Mouse (Mus musculus) kidney, postnatal 14 days (tissue): ENCODE data around the gene Yy1.
A peak's percentile ranks its signal among the peaks of the same experiment; 100 is the strongest.
"Not testable (repeated sequence)": the region's sequence is repeated elsewhere in the genome, so short reads cannot be mapped to it uniquely, and the experiment has no call there.

Experiments used
- DNase-seq: peaks from one replicate; pipeline ENCODE4 v3.0.0; 2022; ENCODE audit warnings: mixed read lengths

Yy1 gene

DNA sequence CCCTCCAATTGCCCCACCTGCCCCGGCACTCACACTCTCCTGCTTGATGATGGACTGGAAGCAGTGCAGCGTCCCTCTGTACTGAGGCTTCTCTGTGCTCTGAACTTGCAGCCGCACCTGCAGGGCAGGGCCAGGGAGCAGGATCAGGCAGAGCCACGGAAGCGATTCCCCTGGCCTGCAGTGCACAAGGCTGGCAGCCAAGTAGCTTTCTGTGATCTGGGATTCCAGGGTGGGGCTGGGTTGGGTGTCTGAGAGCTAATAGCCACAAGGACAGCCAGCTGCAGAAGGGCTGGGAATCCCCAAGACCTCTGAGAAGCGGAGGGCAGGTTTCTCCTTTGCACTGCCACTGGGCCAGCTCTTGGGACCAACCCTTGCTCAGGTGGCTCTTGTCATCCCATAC, 34.9 kb downstream of the Yy1 start:
- DNase-seq, result no peak

DNA sequence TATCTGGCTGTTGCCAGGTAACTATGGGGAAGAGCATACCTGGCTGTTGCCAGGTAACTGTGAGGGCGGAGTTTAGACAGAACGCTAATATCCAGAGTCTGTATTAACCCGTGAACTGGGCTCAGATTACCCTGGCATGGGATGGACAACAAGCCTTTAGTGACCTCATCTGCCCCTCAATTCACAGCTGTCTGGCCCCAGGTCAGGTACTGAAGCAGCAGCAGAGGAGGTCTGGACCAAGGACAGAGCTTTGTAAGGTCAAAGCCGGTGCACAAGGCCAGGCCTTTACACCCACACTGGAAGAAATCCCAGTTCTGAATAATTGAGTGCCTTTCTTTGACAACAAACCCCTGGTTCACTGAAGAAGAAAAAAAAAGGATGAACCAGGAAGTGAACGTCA, 36.9 kb downstream of the Yy1 start:
- DNase-seq, result no peak

DNA sequence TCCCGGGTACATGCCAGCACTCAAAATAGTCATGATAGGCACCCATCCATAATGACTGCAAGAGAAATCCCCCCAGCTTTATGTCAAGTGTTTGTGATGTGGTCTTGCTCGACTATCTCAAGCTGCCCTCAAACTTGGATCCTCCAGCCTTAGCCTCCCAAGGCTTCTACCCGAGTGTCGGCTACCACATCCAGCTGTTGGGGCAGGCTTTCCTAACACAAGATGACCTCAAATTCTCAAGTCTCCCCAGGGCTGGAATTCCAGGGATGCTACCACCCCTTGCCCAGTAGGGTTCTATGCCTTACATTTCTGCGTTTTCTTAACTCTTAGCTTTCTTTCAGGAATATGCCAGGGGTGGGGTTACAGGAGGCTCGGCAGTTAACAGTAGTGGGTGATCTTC, 37.6 kb downstream of the Yy1 start:
- DNase-seq, result no peak

DNA sequence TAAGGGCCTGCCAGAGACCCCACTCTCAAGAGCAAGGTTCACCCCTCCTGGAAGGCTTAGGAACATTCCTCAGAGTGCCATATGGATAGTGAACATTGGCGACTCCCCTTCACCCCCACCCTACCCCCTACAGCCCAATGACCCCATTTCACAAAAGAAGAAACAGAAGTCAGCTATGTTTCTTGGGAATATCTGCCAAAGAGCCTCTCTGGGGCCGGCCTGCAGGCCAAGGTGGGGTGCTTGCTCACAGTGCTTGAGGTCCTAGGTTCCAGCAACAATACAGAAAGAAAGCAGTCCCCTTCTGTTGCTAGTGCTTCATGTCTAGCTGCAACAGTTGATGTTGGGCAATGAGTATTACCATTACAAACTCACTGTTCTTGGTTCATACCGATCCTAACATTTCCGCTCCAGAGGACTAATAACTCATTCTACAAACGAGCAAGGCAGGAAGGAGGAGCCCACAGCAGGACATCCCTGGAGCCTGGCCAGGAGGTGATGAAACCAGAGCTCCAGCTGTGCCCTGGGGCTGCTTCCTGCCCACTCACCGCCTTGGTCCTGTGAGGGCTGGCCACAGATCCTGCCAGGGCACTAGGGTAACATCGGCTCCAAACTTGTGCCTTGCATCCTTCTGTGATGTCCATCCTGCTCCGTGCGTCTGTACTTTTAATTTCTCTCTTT, 39.3 kb downstream of the Yy1 start:
- DNase-seq, result peak; percentile 86

DNA sequence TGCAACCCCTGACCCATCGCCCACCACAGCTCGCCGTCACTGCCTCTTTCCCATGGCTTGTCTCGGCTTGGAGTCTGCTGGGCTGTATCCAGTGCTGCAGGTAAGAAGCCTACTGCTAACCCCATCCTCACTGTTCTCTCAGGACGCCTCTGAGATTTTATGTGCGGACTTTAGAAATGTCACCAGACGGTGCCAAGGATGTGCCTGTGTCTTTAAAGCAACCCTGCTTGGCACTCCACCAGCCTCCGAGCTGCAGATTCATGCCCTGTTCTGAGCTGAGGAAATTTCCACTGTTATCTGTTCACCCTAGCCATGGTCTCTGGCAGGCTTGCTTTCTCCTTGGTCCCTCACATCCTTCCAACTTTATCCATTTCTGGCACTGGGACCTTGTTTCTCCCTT, 40.1 kb downstream of the Yy1 start:
- peak; percentile 33 for DNase-seq

DNA sequence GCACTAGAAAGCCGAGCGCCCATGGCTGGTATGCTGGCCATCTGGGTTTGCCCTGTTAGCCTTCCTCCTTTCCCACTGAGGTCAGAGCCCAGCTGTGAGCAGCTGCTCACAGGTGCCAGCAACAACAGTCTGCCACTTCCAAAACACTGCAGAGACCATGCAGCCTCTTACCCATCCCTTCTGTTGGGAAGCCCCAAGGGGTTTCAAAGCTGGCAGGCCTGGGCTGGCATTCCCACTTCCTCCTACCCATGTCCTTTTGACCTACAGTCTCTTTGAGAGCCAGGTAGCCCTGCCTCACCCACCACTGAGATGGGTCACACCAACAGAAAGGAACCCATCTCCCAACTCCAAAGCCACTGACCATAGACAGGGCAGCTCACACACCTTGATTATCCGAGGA, 40.6 kb downstream of the Yy1 start:
- no peak for DNase-seq

DNA sequence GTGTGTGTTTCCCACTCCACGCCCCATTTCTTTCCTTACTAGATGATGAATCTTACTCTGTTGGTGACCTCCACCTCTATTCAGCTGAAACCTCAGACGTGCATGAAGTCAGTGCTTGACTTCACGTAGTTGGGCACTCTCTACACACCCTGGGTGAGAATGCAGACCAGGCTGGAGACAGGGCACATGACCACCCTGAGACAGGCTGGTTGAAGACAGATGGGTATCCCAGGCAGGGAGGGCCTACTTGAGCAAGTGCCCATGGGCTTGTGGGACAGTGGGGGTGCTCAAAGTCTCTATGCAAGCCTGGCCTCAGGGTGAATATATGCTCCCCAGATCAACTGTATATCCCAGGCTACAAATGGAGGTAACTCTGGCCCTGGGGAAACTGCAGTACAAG, 41.6 kb downstream of the Yy1 start:
- DNase-seq, result no peak

DNA sequence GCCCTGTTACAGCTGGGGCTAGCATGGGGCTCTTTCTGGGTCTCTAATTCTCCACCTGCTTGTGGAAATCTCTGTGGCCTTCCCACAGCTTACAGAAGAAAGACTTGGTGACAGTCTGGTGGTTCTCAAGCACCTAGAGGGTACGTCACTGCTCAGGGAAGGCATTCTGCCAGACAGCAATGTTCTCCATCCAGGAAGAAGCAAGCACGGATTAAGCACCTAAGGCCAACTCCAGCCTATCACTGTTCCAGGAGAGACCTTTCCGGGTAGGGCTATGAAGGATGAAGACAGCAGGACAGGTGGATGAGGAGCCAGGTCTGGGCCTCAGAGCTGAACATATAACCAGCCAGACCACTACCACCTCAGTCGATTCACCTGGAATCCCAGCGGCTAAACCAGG, 42.0 kb downstream of the Yy1 start:
- DNase-seq, result no peak

DNA sequence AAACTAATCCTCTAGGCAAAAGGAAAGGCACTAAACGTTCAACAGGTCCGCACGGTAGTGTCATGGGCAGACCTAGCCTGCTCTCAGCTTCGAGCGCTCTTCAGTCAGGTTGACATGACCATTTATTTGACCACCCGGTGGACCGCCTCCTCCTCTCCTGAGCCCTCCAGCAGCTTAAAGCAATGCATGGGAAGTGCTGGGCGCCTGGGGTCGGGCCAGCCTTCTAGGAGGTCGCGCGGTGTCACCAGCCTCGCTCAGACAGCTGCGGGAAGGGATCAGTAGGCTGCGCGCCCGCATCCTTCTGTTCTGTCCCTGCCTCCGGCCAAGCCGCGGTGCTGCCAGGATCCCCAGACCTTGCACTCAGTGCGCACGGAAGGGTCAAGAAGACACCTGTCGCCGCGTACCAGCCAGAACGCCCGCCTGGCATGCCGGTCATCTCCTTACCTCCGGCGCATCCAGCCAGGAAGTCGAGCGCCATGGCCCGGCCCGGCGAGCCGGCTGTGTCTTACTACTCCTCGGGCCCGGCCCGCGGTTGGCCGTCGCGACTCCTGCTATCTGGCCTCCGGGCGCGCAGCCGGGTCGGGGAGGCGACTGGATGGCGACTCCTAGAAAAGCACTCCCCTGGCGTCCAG, 42.6 kb downstream of the Yy1 start:
- no peak for DNase-seq

DNA sequence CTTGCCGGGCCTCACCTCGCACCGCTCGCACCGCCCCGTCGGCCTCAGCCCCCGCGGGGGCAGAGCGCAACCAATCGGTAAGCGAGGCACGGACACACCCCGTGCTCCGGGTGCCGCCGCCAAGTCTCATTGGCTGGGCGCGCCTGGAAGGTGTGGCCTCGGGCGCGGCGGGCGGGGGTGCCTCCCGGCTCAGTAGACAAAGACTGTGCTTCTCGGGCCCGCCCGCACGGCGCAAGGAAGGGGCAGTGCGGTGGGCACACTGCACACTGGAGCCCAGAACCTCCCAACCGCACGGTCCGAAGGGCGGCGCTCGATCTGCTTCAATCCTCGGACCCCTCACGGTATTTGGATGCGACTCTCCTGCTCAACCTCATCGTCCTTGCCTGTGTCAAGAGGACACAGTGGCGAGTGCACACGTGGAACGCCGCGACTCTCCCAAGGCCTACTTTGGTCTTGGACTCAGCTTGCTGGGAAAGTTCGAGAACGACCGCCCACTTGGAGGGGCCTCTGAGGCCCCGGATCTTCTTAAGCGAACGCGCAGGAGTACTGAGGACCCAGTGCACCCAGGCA, 43.2 kb downstream of the Yy1 start, which contains the start of the genes Slc25a29 and Slc25a47:
Gene Slc25a29 (minus strand): TSS at position 44 of the 570 bp plus-strand sequence.
Gene Slc25a47 (plus strand): TSS at position 207 of the 570 bp plus-strand sequence.
- peak; percentile 98 for DNase-seq

DNA sequence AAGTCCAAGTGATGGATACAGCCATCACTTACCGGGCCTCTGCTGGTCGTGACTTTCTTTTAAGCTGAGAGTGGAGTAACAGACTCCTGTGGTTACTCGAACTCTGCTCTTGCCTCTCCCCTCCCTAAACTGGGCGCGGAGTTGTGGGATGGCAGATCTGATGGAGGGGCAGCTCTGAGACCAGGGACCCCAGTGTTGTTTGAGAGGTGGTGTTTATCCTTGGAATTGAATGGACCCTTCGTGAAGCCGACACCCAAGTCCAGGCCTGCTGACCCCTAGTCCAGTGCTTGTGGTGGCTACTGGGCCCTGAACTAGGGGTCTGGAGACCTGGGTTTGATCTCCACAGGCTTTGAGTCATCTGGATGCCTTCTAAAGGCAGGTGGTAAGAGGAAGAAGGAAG, 43.9 kb downstream of the Yy1 start:
- DNase-seq, result no peak

DNA sequence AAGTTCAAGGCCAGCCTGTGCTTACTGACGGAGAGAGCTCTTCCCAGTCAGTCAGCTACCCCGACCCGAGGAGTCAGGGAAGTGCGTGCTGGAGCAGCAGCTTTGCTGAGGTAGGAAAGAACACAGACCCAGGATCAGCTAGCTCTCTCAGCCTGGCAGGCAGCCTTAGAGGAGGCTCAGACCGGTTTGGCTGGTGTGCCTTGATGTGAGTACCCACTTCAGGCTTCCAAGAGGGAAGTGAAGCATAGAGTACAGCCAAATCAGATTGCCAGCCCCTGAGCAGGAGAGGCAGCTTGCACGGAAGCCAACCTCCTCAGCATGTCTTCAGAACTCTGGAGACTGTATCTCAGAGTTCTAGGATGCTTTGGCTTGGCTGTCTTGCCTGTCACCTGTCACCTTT, 48.4 kb downstream of the Yy1 start:
- DNase-seq, result peak; percentile 61

DNA sequence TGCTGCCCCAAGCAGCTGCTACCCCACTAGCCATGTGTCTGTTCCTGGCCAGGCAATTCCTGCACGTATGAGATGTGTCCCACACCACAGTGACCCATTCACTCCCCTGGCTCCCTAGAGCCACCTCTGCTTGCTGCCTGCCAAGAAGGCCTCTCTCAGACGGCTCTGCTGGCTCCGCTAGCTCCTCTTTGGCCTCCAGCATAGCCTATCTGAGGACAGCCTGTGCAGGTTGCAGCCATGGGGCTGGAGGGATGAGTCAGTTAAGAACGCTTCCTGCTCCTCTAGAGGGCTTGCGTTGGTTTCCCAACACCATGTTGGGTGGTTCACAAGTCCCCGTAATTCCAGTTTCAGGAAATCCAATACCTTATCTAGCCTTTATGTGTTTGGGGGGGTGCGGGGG, 49.9 kb downstream of the Yy1 start:
- DNase-seq, result no peak

DNA sequence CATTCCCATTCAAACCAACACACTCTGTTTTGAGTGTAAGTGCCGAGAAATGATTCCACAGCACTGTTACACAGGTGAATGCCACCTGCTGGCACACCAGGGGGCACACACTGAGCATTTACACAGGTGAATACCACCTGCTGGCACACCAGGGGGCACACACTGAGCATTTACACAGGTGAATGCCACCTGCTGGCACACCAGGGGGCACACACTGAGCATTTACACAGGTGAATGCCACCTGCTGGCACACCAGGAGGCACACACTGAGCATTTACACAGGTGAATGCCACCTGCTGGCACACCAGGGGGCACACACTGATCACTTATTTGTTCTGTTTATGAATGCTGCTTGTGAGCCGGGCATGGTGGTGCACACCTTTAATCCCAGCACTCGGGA, 55.3 kb downstream of the Yy1 start:
- DNase-seq, result not testable (repeated sequence)

DNA sequence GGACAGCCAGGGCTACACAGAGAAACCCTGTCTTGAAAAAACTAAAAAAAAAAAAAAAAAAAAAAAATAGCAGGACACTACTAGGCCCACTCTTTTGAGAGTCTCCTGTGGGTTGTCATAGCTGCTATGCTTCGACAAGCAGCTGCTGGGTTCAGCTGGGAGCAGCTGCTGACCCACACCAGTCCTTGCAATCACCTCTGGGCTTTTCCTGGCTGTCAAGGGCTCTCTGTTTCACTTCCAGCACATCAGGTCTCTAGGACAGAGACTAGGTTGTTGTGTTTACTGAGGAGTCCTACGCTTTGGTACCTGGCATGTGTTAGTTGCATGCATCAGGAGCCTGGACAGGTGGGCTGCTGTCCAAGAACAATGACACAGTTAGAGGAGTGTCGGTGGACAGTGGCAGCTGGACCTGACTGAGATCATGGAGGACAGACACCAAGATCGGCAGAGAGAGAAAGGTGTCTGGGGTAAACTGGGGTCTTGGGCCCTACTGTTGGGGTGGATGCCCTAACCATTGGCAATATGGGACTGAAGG, 56.8 kb downstream of the Yy1 start:
- no peak for DNase-seq

DNA sequence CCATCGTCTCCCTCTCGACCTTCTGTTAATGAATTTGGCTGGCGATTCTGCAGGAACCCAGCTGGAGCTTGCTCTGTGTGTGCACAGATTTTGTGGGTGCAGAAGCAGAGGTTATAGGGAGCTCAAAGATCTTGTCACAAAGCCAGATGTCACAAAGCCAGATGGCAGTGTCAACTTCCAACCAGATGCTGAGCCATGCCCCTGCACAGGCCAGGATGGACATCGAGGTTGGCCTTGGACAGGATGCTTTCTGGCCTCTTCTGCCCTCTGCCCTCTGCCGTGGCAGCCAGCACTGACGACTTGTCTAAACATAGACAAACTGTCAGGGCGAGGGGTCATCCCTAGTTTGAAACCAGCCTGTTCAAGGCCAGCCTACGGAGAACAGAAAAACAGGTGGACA, 57.4 kb downstream of the Yy1 start:
- DNase-seq, result peak; percentile 55

DNA sequence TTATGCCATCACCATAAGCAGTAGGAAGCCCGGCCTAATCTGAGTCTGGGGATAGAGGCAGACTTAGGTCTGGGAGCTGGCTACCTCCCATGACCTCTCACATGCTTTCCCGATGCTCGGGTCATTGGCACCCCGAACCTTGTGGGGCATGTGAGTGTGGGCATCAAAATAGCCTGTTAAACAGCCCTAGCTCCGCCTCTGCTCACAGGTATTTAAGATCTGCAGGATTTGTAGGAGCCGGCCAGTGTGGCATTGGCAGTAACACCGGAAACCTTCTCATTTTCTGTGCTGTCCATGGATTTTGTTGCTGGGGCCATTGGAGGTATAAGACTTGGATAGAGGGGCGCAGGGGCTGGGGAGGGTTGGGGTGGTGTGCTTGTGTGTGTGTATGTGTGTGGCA, 58.1 kb downstream of the Yy1 start:
- DNase-seq, result no peak

DNA sequence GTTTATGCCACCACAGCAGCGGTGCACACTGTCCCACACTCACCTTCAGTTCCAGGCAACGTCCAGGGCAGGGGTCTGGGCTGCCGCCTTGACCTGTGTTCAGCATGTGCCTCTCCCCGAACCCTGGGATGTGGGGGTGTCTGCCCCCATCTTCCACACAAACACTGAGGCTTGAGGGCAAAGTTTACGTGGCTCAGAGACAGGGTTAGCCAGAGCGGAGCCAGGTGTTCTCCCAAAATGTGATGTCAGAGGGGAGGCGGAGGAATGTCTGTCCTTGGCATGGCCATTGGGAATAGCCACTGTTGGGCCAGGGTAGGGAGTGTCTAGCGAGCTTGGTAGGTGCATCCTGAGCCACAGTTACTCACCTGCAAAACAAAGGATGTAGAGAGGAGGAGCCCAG, 60.0 kb downstream of the Yy1 start:
- no peak for DNase-seq

DNA sequence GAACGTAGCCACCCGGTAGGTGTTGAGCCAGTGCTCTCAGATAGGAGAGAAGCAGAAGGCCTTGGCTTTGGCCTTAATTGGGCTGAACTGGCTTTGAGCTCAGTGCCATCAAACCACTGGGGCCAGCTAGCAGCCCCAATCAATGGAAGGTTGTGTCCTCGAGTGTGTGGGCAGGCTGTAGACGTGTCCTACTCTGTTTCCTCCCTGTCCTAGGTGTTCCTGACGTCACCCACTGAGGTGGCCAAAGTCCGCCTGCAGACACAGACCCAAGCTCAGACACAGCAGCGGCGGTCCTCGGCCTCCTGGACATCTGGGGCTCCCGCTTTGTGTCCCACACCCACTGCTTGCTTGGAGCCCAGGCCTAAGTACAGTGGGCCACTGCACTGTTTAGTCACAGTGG, 62.3 kb downstream of the Yy1 start:
- DNase-seq, result no peak

DNA sequence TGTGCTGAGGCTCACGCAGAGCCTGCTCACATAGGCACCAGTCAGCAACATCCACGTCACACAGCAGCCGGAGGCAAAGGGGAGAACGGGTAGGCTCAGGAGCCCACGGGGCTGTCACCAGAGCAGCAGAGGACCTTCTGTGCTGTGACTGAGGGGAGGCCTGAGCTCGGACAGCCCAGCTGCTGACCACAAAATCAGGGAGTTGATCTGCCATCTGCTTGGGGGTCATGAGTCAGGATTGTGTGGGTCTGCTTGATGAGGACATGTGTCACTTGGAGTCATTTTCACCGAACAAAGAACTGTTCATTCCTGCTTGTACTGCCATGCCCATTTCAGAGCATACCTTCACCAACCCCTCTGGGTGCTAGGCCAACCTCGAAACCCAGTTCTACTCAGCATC, 63.4 kb downstream of the Yy1 start:
- no peak for DNase-seq

DNA sequence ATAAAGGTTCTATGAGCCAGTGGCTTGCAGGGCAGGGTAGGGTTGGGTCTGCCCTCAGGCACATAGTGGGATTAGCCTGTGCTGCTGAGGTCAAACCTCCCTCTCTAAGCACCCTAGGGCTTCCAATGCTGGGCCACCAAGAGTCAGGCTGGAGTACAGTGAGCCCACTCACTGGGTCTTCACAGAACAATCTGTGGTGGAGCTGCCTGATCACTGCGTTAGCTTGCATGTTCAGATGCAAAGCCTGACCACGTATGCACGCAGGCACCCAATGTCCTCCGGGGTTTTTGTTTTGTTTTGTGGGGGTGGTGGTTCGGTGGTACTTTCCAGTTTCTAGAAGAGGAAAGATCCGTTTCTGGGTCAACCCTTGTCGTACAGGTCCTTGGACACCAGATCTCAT, 64.3 kb downstream of the Yy1 start:
- DNase-seq, result no peak

DNA sequence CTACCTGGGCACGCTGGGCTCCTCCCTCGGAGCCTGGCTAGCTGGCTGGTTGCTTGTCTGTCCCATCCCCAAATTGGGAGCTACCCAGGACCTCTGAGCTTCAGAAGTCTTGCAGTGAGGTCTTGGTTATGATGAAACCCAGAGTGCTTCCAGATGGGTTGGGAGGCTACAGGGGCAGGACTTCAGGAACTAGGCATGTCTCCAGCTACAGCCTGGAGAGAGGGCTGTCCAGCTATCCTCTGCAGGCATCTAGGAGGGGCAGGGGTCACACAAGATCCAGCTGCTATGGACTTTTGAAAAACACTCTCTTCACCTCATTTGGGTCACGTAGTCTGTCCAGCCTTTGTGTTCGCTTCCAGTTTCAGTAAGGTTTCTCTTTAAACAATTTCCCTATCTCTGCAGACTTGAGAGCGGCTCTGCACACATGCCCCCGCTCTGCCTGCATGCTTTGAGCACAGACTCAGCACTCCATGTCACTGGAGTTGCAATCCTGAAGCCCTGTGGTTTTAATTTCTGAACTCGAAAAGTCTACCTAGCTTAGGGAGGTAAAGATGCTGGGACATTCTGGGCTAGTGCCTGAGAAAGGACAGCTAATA, 64.9 kb downstream of the Yy1 start:
- peak; percentile 56 for DNase-seq

DNA sequence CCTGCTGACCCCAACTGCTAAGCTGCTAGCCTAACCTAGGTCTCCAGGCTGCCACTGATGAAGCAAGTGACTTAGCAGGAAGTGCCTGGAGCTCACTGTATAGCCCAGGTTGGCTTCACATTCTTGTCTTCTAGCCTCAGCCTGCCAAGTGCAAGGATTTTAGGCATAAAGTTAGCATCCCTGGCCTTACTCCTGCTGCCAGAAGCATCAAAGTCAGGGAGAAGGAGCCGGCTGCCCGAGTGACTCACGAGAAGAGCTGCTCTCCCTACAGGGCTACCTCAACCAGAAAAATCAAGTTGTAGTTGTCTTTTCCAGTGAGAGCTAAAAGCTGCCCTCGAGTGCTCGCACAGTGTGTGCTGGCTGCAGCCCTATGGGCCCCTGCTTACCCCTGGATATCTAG, 65.7 kb downstream of the Yy1 start:
- no peak for DNase-seq

DNA sequence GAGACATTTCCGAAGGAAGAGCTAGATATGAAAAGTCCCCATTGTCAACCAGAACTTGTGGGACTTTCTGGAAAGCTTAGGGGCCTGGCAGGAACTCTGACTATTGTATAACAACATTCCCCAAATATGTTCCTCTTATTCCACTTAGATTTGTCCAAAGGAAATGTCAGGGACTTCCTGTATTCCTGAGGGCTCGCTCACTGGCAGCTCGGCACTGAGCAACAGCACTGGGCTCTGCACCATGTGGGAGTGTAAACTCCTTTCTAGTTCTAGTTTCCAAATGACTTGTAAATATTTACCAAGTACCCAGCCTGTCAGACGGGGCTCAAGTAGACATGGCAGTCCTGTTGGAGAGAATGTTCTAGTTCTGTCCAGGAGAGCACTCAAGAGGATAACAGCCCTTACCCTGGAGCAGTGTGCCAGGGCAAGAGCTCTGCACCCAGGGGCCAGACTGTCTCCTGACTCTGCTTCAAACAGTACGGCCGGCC, 72.3 kb downstream of the Yy1 start:
- DNase-seq, result peak; percentile 34
